In the genomic region with DNA sequence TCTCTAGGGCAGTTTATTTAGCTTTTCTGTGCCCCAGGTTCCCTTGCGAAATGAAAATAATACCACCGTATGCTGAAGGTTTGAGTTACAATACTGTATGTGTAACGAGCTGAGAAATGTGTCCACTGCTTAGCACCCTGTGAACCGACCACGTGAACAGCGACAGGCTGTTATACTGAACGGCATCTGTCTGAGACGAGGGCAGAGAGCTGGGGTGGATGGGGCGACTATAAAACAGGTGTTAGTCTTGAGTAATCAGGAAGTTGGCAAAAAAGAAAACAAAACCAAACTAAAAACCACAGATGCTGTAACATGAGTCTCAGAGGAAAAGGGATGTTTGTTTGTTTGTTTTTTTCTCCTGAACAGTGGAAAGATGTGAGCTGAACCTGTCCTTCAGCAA, we compare ENCODE assay signal across 14 mouse cellular contexts. TPM values are rescaled to one million over a fixed set of nuclear protein-coding genes. Genes with fewer than 3 reads are reported as not detected.
A peak's percentile ranks its signal among the peaks of the same experiment; 100 is the strongest.
DNase-seq lines count a peak whose midpoint lies in the region; ATAC-seq and TF ChIP-seq lines count a peak whose summit lies in the region.
"Had no signal": no experiment of that assay in that cellular context is flagged by ENCODE, and none has a peak within 500 bp of the region (broad histone marks: within the 10 kb centered on the region; RNA-seq: fewer than 3 reads in every experiment).

No protein-coding gene starts in this region.

- peaks cover 26% of the 10 kb centered on the region for H3K4me1 ChIP-seq in embryonic facial prominence, embryonic 14.5 days (ENCODE audit: control insufficient read depth, insufficient read depth, low read length)
- peaks cover 33% of the 10 kb centered on the region for H3K4me1 ChIP-seq in embryonic facial prominence, embryonic 10.5 days
- H3K4me1 ChIP-seq in midbrain, embryonic 11.5 days (ENCODE audit: control insufficient read depth, insufficient read depth, low read length) = peaks cover 11% of the 10 kb centered on the region
- peaks cover 27% of the 10 kb centered on the region for H3K4me1 ChIP-seq in midbrain, embryonic 13.5 days (replicated peaks)

- 56% methylated on average over 9 of the region's 9 CpGs for WGBS in embryonic facial prominence, embryonic 14.5 days
- WGBS in embryonic facial prominence, embryonic 10.5 days = 76% methylated on average over 9 of the region's 9 CpGs
- WGBS in midbrain, embryonic 11.5 days = 83% methylated on average over 9 of the region's 9 CpGs
- WGBS in midbrain, embryonic 13.5 days = 85% methylated on average over 9 of the region's 9 CpGs

- no peak overlapping the region for H3K9ac ChIP-seq in embryonic facial prominence, embryonic 14.5 days (ENCODE audit: low read depth, low read length)
- H3K9ac ChIP-seq in midbrain, embryonic 11.5 days (ENCODE audit: low read length) = no peak overlapping the region
- H3K9ac ChIP-seq in midbrain, embryonic 13.5 days (replicated peaks) = no peak overlapping the region
- H3K9ac ChIP-seq: heart, embryonic 12.5 days; limb, embryonic 13.5 days; neural tube, embryonic 13.5 days had no signal

- TF ChIP-seq POLR2A in myocyte (IDR thresholded peaks at IDR 0.05; ENCODE audit: insufficient read length, low read depth) = no peak

- no peaks in the 10 kb centered on the region for H3K36me3 ChIP-seq in embryonic facial prominence, embryonic 14.5 days (ENCODE audit: control insufficient read depth, insufficient read depth, low read length)
- peaks cover 13% of the 10 kb centered on the region for H3K36me3 ChIP-seq in embryonic facial prominence, embryonic 10.5 days (replicated peaks)
- no peaks in the 10 kb centered on the region for H3K36me3 ChIP-seq in midbrain, embryonic 11.5 days (ENCODE audit: control insufficient read depth, insufficient read depth, low read length)
- no peaks in the 10 kb centered on the region for H3K36me3 ChIP-seq in midbrain, embryonic 13.5 days
- no peaks in the 10 kb centered on the region for H3K36me3 ChIP-seq in myocyte (ENCODE audit: control insufficient read depth, insufficient read depth)
- H3K36me3 ChIP-seq: heart, embryonic 12.5 days; limb, embryonic 13.5 days; neural tube, embryonic 13.5 days had no signal

- H3K27me3 ChIP-seq in embryonic facial prominence, embryonic 14.5 days (replicated peaks; ENCODE audit: control insufficient read depth, insufficient read depth, low read length) = no peaks in the 10 kb centered on the region
- 0 out of 2 replicates have a peak, but pooled peaks cover 5% of the 10 kb centered on the region for H3K27me3 ChIP-seq in embryonic facial prominence, embryonic 10.5 days (replicated peaks; ENCODE audit: low read depth, poor library complexity, severe bottlenecking)
- H3K27me3 ChIP-seq in midbrain, embryonic 11.5 days (ENCODE audit: control insufficient read depth, insufficient read depth, low read length) = no peaks in the 10 kb centered on the region
- peaks cover 4% of the 10 kb centered on the region; the same call in 1 of the 2 replicates for H3K27me3 ChIP-seq in midbrain, embryonic 13.5 days
- H3K27me3 ChIP-seq in myocyte (ENCODE audit: control insufficient read depth, insufficient read depth, insufficient read length) = no peaks in the 10 kb centered on the region
- H3K27me3 ChIP-seq: heart, embryonic 12.5 days; limb, embryonic 13.5 days; neural tube, embryonic 13.5 days had no signal

- peaks cover 27% of the 10 kb centered on the region for H3K79me2 ChIP-seq in myocyte (ENCODE audit: control insufficient read depth, insufficient read depth)

- intact Hi-C loops in heart, postnatal 36 days (cut with DNase I) = loop anchor here (5.0 to 10.0 kb wide), 2 partner anchors 124 to 1047 kb away; a partner anchor contains a TSS

- no peak for ATAC-seq in embryonic facial prominence, embryonic 14.5 days (ENCODE audit: low read depth)
- no peak for ATAC-seq in midbrain, embryonic 11.5 days (ENCODE audit: low FRiP score)
- ATAC-seq in midbrain, embryonic 13.5 days = no peak

- DNase-seq in embryonic facial prominence, embryonic 14.5 days (ENCODE audit: low spot score) = peak; percentile 36
- no peak for DNase-seq in embryonic facial prominence, embryonic 10.5 days (ENCODE audit: low spot score)
- peak; percentile 79 for DNase-seq in midbrain, embryonic 11.5 days (ENCODE audit: low spot score, missing footprints)
- DNase-seq in right cerebral cortex, postnatal 4 days = no peak
- DNase-seq in spleen, postnatal 4 days (ENCODE audit: low spot score in 2 of 2) = no peak
- DNase-seq in heart, postnatal 36 days = no peak
- DNase-seq: layer of hippocampus, adult 9-11 months had no signal

- no peak overlapping the region for H3ac ChIP-seq in myocyte (ENCODE audit: control insufficient read depth, insufficient read length)

- no peak overlapping the region for H3K4me3 ChIP-seq in embryonic facial prominence, embryonic 14.5 days (ENCODE audit: low read depth, low read length)
- H3K4me3 ChIP-seq in embryonic facial prominence, embryonic 10.5 days = no peak overlapping the region
- no peak overlapping the region for H3K4me3 ChIP-seq in midbrain, embryonic 11.5 days (ENCODE audit: low read depth, low read length)
- no peak overlapping the region for H3K4me3 ChIP-seq in midbrain, embryonic 13.5 days (replicated peaks)
- H3K4me3 ChIP-seq in myocyte = no peak overlapping the region
- H3K4me3 ChIP-seq: heart, embryonic 12.5 days; limb, embryonic 13.5 days; neural tube, embryonic 13.5 days had no signal

- H3K4me2 ChIP-seq in embryonic facial prominence, embryonic 14.5 days (ENCODE audit: low read depth, low read length) = no peak overlapping the region
- no peak overlapping the region for H3K4me2 ChIP-seq in midbrain, embryonic 11.5 days
- no peak overlapping the region for H3K4me2 ChIP-seq in midbrain, embryonic 13.5 days (replicated peaks)
- peak overlapping the region; percentile 99 for H3K4me2 ChIP-seq in myocyte (ENCODE audit: low read depth)

- H3K9me3 ChIP-seq in embryonic facial prominence, embryonic 14.5 days (ENCODE audit: control insufficient read depth, low read length) = no peaks in the 10 kb centered on the region
- no peaks in the 10 kb centered on the region for H3K9me3 ChIP-seq in embryonic facial prominence, embryonic 10.5 days
- no peaks in the 10 kb centered on the region for H3K9me3 ChIP-seq in midbrain, embryonic 11.5 days (ENCODE audit: control insufficient read depth, low read length)
- H3K9me3 ChIP-seq in midbrain, embryonic 13.5 days = no peaks in the 10 kb centered on the region
- H3K9me3 ChIP-seq: heart, embryonic 12.5 days; limb, embryonic 13.5 days; neural tube, embryonic 13.5 days had no signal

- H3K27ac ChIP-seq in embryonic facial prominence, embryonic 14.5 days (replicated peaks; ENCODE audit: low read depth, low read length) = no peak overlapping the region
- no peak overlapping the region for H3K27ac ChIP-seq in embryonic facial prominence, embryonic 10.5 days (replicated peaks)
- no peak overlapping the region for H3K27ac ChIP-seq in midbrain, embryonic 11.5 days (ENCODE audit: low read depth, low read length)
- H3K27ac ChIP-seq in midbrain, embryonic 13.5 days = no peak overlapping the region
- H3K27ac ChIP-seq: limb, embryonic 13.5 days; neural tube, embryonic 13.5 days had no signal

TF ChIP-seq in myocyte, 11 proteins besides CTCF, POLR2A, EP300 and RAD21:
- TF ChIP-seq MYOD1 (IDR thresholded peaks at IDR 0.05; ENCODE audit: control insufficient read depth in 1 of 3, insufficient read length in 2 of 3, low read depth in 2 of 3) (peak in 2 of 3 experiments; percentile 47 to 81), SRF (IDR thresholded peaks at IDR 0.05; ENCODE audit: control insufficient read depth, insufficient read length, low read depth) (no peak), USF1 (IDR thresholded peaks at IDR 0.05; ENCODE audit: low read depth) (peak; percentile 28), TCF12 (IDR thresholded peaks at IDR 0.05; ENCODE audit: insufficient read depth, poor library complexity, severe bottlenecking) (peak; percentile 47), MYOG (IDR thresholded peaks at IDR 0.05; ENCODE audit: control insufficient read depth in 1 of 3, insufficient read depth in 1 of 3, insufficient read length in 2 of 3, low read depth in 2 of 3) (peak; percentile 39 to 73 (median 45))
TF ChIP-seq in myocyte: peak in this region for 4.

RNA-seq across cellular contexts. Expression of a gene that starts 1.9 kb away (rescaled TPM):
- 367 and 373 TPM in 2 replicates for polyA plus RNA-seq in embryonic facial prominence, embryonic 14.5 days (2014; fragmentation: Nextera tagmentation; extraction: Ambion mirVana)
- polyA plus RNA-seq in embryonic facial prominence, embryonic 10.5 days (2016; fragmentation: Nextera tagmentation; extraction: Ambion mirVana) = 405 and 415 TPM in 2 replicates
- 404 and 408 TPM in 2 replicates for polyA plus RNA-seq in midbrain, embryonic 11.5 days (2014; fragmentation: Nextera tagmentation; extraction: Ambion mirVana)
- polyA plus RNA-seq in midbrain, embryonic 13.5 days (2015; fragmentation: Nextera tagmentation; extraction: Ambion mirVana) = 279 and 303 TPM in 2 replicates
- 381 TPM for polyA plus RNA-seq in myocyte (2012; fragmentation: generic; extraction: Trizol)
- total RNA-seq in heart, postnatal 36 days (2021) = 100 to 1,000 TPM; 121 to 131 TPM

RNA-seq across cellular contexts. Expression of a gene that starts 42.0 kb away (rescaled TPM):
- polyA plus RNA-seq in embryonic facial prominence, embryonic 14.5 days (2014; fragmentation: Nextera tagmentation; extraction: Ambion mirVana) = 0.19 and 0.42 TPM in 2 replicates
- 0.11 TPM in 1 of 2 replicates, not detected in the other for polyA plus RNA-seq in embryonic facial prominence, embryonic 10.5 days (2016; fragmentation: Nextera tagmentation; extraction: Ambion mirVana)
- polyA plus RNA-seq in midbrain, embryonic 11.5 days (2014; fragmentation: Nextera tagmentation; extraction: Ambion mirVana) = 0.04 TPM in 1 of 2 replicates, not detected in the other
- polyA plus RNA-seq in midbrain, embryonic 13.5 days (2015; fragmentation: Nextera tagmentation; extraction: Ambion mirVana) = not detected in 2 replicates
- 0.01 TPM for polyA plus RNA-seq in myocyte (2012; fragmentation: generic; extraction: Trizol)
- under 1 TPM; 0.30 to 0.31 TPM for total RNA-seq in heart, postnatal 36 days (2021)

RNA-seq across cellular contexts. Expression of a gene that starts 50.8 kb away (rescaled TPM):
- not detected in 2 replicates for polyA plus RNA-seq in embryonic facial prominence, embryonic 14.5 days (2014; fragmentation: Nextera tagmentation; extraction: Ambion mirVana)
- polyA plus RNA-seq in embryonic facial prominence, embryonic 10.5 days (2016; fragmentation: Nextera tagmentation; extraction: Ambion mirVana) = not detected in 2 replicates
- not detected in 2 replicates for polyA plus RNA-seq in midbrain, embryonic 11.5 days (2014; fragmentation: Nextera tagmentation; extraction: Ambion mirVana)
- not detected in 2 replicates for polyA plus RNA-seq in midbrain, embryonic 13.5 days (2015; fragmentation: Nextera tagmentation; extraction: Ambion mirVana)
- not detected for polyA plus RNA-seq in myocyte (2012; fragmentation: generic; extraction: Trizol)
- total RNA-seq in heart, postnatal 36 days (2021) = not detected
- polyA plus RNA-seq: brain, embryonic 14.5 days; heart, embryonic 12.5 days; limb, embryonic 13.5 days; neural tube, embryonic 13.5 days; stomach, embryonic 16.5 days had no signal

Comparison
In these comparisons a context has a peak if more than half of its experiments do, and no peak if none do; other contexts are left out.
1. DNase-seq: peak in embryonic facial prominence, embryonic 14.5 days (single experiment) and midbrain, embryonic 11.5 days (single experiment); none in embryonic facial prominence, embryonic 10.5 days (single experiment), right cerebral cortex, postnatal 4 days (single experiment), spleen, postnatal 4 days (0 of 2) and heart, postnatal 36 days (0 of 2).